Mouse (Mus musculus) thymus, adult 2 months (tissue): ENCODE measurements around the gene Tmem50a. TPM values are rescaled to one million over a fixed set of nuclear protein-coding genes. Genes with fewer than 3 reads are reported as not detected.
A peak's percentile ranks its signal among the peaks of the same experiment; 100 is the strongest.

Experiments
- DNase-seq: peaks from one replicate; pipeline ENCODE4 v3.0.0; 2021
- H3K27ac ChIP-seq: fragments of 200-500 bp; 2 replicates; pipeline ENCODE4 v1.5.1; 2012; ENCODE audit warnings: low read length, control low read depth; ENCODE audit not compliant: control insufficient read depth, insufficient read depth
- H3K27me3 ChIP-seq: fragments of 200-500 bp; 2 replicates; pipeline ENCODE4 v1.6.1; 2012; ENCODE audit warnings: mild to moderate bottlenecking, low read length, moderate library complexity, mixed read lengths; ENCODE audit not compliant: control insufficient read depth, insufficient read depth
- H3K36me3 ChIP-seq: fragments of 200-500 bp; 2 replicates; pipeline ENCODE4 v1.6.1; 2012; ENCODE audit warnings: mild to moderate bottlenecking, low read length, moderate library complexity; ENCODE audit not compliant: control insufficient read depth, insufficient read depth
- H3K4me1 ChIP-seq: fragments of 200-500 bp; replicated peaks from 2 replicates; pipeline ENCODE4 v1.6.1; 2012; ENCODE audit warnings: low read length; ENCODE audit not compliant: control insufficient read depth, insufficient read depth
- H3K4me3 ChIP-seq: fragments of 200-500 bp; 2 replicates; pipeline ENCODE4 v1.5.1; 2012; ENCODE audit warnings: mild to moderate bottlenecking, low read length, control low read depth, moderate library complexity; ENCODE audit not compliant: control insufficient read depth, insufficient read depth
- CTCF ChIP-seq: fragments of 200-500 bp; IDR thresholded peaks from 2 replicates; pipeline ENCODE4 v1.5.1; 2012; ENCODE audit warnings: mild to moderate bottlenecking, control low read depth, low read length, moderate library complexity, borderline replicate concordance; ENCODE audit not compliant: control insufficient read depth, poor library complexity, insufficient read depth; ENCODE audit errors: extremely low read depth
- POLR2A ChIP-seq: fragments of 200-500 bp; IDR thresholded peaks from 2 replicates; pipeline ENCODE4 v1.6.1; 2012; ENCODE audit warnings: mild to moderate bottlenecking, low read length, control low read depth, moderate library complexity; ENCODE audit not compliant: control insufficient read depth, poor library complexity, insufficient read depth; ENCODE audit errors: extremely low read depth
- WGBS: fragments of 180-500 bp; shearing (Covaris S2); methylation state at CpG from one replicate; pipeline ENCODE4 v1.1.7; 2018; 5-methylcytosine and 5-hydroxymethylcytosine counted together
- polyA plus RNA-seq: library from polyadenylated mRNA; depleted of rRNA; stranded (reverse); fragments of >200 nt; gene quantifications from 2 replicates; pipeline ENCODE4 v1.2.3, GENCODE M21; 2012

Tmem50a gene
- polyA plus RNA-seq, 1 experiment, result 226 TPM

DNA sequence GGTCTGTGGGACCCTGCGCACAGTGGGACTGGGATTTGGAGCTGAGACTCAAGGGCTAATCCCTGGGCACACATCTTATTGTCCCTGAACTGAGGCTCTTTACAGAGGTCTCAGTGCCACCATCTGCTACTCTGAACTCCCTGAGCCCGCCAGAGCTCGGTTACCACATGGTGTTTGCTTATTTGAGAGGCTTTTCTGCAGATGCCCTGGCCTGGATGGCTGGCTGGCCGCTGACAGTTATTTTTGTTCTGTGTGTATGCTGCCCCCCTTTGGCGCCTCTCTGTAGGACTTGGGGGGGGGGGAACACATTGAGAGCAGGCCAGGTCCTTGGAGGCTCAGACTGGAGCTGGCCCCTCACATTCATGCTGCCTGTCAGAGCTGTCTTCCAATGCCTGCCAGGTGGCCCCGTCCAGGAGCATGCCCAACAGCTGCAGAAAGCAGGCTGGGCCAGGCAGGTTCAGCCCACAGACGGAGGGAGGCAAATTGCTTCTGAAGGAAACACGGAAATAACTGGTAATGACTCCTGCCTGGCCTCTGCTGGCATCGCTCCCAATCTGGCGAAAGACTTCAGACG is 35.8 kb upstream of the Tmem50a start:
- no peak overlapping the region for H3K4me3 ChIP-seq
- no peaks in the 10 kb centered on the region for H3K27me3 ChIP-seq
- H3K4me1 ChIP-seq, result 0 out of 2 replicates have a peak, but pooled peaks cover 2% of the 10 kb centered on the region
- no peak for DNase-seq
- WGBS, result 29% methylated on average over 11 of the region's 11 CpGs
- TF ChIP-seq POLR2A (no peak), CTCF (no peak)
- no peaks in the 10 kb centered on the region for H3K36me3 ChIP-seq
- H3K27ac ChIP-seq, result no peak overlapping the region

DNA sequence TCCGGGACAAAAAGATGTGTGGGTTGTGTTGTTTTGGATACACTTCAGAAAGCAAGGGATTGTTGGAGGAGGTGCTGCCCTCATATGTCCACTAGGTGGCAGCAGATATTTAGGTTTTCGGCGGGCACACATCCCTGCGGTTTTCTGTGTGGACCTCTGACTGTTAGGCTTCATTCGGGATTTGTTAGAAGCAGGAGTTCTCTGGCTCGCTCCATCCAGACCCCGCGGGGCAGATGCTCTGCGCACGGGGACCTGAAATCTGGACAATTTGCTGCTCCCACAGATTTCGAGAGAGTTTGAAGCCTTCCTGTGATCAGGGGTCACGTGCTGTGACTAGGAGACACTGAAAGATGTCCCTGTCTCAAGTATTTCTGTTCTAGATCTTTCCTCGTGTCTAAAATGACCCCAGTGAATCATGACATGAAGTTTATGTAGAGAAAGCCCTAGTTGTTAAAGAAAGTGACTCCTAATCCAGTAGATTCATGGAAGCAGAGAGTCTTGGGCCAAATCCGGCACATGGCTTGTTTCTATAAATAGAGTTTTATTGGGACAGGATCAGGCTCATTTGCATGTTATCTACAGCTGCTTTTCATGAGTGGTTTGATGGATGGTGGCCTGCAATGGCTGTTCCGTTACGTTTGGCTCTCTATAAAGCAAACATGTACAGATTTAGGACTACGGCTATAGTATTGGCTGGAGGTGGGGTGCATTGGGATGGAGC is 31.4 kb upstream of the Tmem50a start:
- Histone ChIP-seq H3K27ac (no peak overlapping the region), H3K27me3 (no peaks in the 10 kb centered on the region), H3K36me3 (no peaks in the 10 kb centered on the region), H3K4me1 (0 out of 2 replicates have a peak, but pooled peaks cover 2% of the 10 kb centered on the region), H3K4me3 (peak overlapping the region; percentile 29; the same call in 1 of the 2 replicates)
- TF ChIP-seq CTCF, result peak; percentile 63; the same call in 1 of the 2 replicates
- TF ChIP-seq POLR2A, result no peak
- DNase-seq, result peak; percentile 63
- 22% methylated on average over 17 of the region's 17 CpGs for WGBS

DNA sequence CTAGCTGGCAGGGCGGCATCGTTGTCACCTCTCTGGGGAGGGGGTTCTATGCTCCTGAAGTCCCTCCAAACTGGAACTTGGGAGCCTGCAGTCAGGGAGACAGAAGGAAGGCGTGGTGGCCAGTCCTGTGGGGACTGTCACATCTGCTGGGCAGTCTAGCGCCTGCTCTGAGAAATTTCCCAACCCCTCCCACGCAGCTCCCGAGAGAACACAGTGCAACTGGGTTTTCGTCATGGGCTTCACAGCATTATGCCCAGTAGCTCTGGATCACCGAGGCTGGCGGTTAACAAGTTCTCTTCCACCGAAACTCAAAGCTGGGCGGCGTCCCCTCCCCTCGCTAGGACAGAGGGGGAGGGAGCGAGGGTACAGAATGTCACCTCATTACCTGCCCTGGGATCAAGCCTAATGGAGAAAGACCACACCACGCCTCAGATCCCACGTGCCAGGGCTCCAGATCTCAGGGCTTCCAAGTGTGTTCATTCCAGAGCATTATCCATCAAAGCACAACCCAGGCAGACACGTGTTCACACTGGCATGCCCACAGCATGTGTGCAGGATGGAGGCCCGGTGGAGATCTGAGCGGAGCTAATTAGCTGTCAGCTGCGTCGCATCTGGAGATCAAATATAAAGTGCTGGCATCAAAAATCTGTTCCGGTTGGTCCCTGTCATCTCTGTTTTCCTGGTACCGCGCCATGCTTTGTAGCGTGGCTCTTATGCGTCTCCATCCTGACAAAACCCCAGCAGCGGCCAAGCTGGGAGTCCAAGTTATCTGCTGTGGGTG is 29.1 kb upstream of the Tmem50a start:
- no peak for TF ChIP-seq POLR2A
- no peak for TF ChIP-seq CTCF
- Histone ChIP-seq H3K27ac (no peak overlapping the region), H3K4me1 (0 out of 2 replicates have a peak, but pooled peaks cover 2% of the 10 kb centered on the region), H3K4me3 (no peak overlapping the region), H3K27me3 (no peaks in the 10 kb centered on the region), H3K36me3 (no peaks in the 10 kb centered on the region)
- 79% methylated on average over 27 of the region's 27 CpGs for WGBS
- no peak for DNase-seq

DNA sequence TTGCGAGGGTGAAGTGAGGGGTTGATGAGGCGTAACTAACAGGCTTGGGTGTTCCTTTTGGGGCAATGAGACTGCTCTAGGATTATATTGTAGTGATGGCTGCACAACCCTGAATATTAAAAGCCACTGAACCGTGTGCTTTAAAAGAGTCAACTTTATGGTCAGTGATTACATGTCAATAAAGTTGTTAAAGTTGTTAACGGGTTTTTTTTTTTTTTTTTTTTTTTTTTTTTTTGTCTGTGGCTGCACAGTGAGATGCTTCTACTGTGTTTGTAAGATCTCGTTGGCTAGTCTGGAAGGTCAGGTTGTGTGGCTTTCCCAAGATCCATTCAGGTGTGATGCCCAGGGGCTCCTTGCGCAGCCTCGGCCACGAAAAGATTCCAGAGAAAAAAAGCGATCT is 25.1 kb upstream of the Tmem50a start:
- Histone ChIP-seq H3K36me3 (peaks cover 28% of the 10 kb centered on the region), H3K27me3 (no peaks in the 10 kb centered on the region), H3K4me1 (no peaks in the 10 kb centered on the region), H3K4me3 (no peak overlapping the region), H3K27ac (no peak overlapping the region)
- 77% methylated on average over 9 of the region's 9 CpGs for WGBS
- TF ChIP-seq POLR2A, result no peak
- DNase-seq, result no peak

DNA sequence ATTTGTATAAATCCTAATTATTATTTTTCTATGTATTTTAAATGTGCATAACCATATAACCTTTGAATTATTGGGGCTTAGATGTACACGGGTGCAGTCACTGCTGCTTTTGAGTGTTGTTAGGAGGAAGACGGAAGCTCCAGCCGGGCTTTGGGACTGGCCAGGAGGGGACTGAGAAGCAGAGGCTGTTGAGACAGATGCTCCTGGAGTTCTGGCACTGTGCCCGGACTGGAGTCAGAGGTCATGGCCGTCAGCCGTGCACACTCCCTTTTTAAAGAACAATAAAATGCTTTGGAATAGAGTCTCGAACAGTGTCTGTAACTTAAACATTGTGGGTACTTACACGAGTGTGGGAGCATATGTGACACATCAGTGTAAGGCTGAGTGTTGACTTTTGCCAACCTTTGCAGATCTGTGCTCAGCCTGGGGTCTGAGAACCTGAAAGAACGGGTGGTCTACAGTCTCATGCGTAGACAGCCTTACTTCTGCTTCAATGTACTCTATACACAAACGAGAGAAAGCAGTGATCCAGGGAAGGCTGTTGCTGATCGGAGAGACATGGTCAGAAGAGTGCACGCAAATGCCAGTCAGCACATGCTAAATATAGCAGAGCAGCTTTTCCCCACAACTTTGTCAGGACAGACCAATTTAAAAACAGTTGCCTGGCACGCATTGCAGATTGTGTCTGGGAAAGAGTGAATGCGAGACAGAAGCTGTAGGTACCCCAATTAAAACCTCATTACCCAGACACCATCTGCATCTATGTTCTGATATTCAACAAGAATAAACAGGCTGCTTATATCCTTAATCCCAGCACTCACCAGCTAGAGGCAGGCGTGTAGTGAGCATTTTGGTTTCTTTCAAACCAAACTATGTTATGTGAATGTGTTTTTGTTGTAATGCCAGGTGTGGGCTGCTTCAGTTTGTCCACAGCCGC is 22.7 kb upstream of the Tmem50a start:
- 91% methylated on average over 17 of the region's 17 CpGs for WGBS
- H3K27ac ChIP-seq, result no peak overlapping the region
- H3K36me3 ChIP-seq, result peaks cover 51% of the 10 kb centered on the region
- no peak for DNase-seq
- H3K27me3 ChIP-seq, result no peaks in the 10 kb centered on the region
- H3K4me3 ChIP-seq, result no peak overlapping the region
- no peak for TF ChIP-seq POLR2A
- no peak for TF ChIP-seq CTCF
- no peaks in the 10 kb centered on the region for H3K4me1 ChIP-seq
